Mouse (Mus musculus) embryonic facial prominence, embryonic 10.5 days (tissue): ENCODE measurements around the gene Prokr1. TPM values are rescaled to one million over a fixed set of nuclear protein-coding genes. Genes with fewer than 3 reads are reported as not detected.
A peak's percentile ranks its signal among the peaks of the same experiment; 100 is the strongest.

Experiments used
- DNase-seq: peaks from one replicate; pipeline ENCODE4 v3.0.0-alpha.2; 2017; ENCODE audit warnings: low spot score
- H3K27ac ChIP-seq: fragments of 300-500 bp; sonication (generic); replicated peaks from 2 replicates; pipeline ENCODE4 v1.5.1; 2016; ENCODE audit warnings: mild to moderate bottlenecking
- H3K27me3 ChIP-seq: fragments of 300-500 bp; sonication (generic); replicated peaks from 2 replicates; pipeline ENCODE4 v1.6.1; 2016; ENCODE audit warnings: low read depth, mild to moderate bottlenecking; ENCODE audit not compliant: poor library complexity, severe bottlenecking
- H3K36me3 ChIP-seq: fragments of 300-500 bp; sonication (generic); replicated peaks from 2 replicates; pipeline ENCODE4 v1.6.1; 2016; ENCODE audit warnings: mild to moderate bottlenecking, moderate library complexity
- H3K4me1 ChIP-seq: fragments of 300-500 bp; sonication (generic); 2 replicates; pipeline ENCODE4 v1.6.1; 2016
- H3K4me3 ChIP-seq: fragments of 300-500 bp; sonication (generic); 2 replicates; pipeline ENCODE4 v1.5.1; 2016; ENCODE audit warnings: mild to moderate bottlenecking, moderate library complexity
- H3K9me3 ChIP-seq: fragments of 300-500 bp; sonication (generic); 2 replicates; pipeline ENCODE4 v1.6.1; 2016; ENCODE audit warnings: mild to moderate bottlenecking
- WGBS: fragments of 180-500 bp; shearing (Covaris S2); methylation state at CpG from one replicate; pipeline ENCODE4 v1.1.7; 2016; 5-methylcytosine and 5-hydroxymethylcytosine counted together
- polyA plus RNA-seq: library from polyadenylated mRNA; unstranded; fragments of >200 nt; fragmentation: Nextera tagmentation; extraction: Ambion mirVana; gene quantifications from 2 replicates; pipeline ENCODE4 v1.2.1, GENCODE M21; 2016

Gene Prokr1
- polyA plus RNA-seq, 1 experiment from 2014 or later: 1.2 TPM

DNA sequence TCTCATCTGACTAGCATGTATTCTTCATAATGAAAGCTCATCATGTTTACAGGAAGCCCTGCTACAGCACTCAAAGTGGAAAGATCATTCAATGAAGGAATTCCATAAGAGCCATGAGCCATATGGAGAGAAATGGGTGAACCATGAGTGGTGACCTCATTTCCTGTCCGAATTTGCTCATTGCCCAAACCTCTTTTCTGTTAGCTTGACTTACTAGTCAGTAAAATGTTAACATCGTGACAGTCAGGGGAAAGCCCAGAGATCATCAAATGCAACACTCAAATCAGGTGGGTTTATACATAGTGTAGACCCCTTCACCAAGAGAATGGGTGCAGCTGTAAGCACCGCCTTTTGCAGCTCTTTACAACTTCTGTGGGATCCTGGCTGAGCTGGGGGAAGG lies 36.8 kb downstream of the Prokr1 start:
- Histone ChIP-seq H3K4me1 (no peaks in the 10 kb centered on the region), H3K9me3 (no peaks in the 10 kb centered on the region), H3K4me3 (no peak overlapping the region), H3K27me3 (no peaks in the 10 kb centered on the region), H3K27ac (no peak overlapping the region), H3K36me3 (no peaks in the 10 kb centered on the region)
- no peak for DNase-seq
- WGBS: 87% methylated on average over 3 of the region's 3 CpGs

DNA sequence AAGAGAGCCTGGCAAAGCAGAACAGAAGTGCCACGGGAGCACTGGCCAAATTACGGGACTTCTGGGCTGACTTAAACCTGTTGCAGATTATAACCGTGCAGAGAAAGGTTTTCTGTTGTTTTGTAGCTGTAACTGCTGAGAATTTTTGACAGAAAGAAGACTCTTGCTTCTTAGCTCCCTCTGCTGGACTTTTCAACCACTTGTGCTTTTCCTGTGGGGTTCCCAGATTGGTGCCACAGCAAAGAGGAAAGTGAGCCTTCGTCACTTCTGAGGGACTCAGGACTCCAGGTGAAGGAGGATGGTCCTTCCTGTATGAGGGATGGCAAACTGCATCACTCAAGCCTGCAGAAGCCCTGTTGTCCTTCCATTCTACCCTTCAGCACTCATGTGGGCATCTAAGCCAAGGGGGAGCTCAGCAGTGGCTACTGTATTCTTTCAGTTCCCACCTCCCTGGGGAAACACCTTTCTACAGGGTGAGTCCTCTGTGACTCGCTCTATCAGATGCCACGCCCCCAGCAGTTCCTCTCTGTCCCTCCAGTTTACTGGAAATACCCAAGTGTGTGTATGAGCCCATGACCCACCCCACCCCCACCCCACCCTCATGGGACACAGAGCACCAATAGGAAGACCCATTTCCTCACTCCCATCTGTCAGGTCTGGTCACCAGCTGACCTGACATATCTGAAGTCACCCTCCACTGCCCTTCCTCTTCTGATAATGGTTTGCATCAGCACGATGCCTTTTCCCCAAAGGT lies 38.3 kb downstream of the Prokr1 start:
- no peaks in the 10 kb centered on the region for H3K27me3 ChIP-seq

DNA sequence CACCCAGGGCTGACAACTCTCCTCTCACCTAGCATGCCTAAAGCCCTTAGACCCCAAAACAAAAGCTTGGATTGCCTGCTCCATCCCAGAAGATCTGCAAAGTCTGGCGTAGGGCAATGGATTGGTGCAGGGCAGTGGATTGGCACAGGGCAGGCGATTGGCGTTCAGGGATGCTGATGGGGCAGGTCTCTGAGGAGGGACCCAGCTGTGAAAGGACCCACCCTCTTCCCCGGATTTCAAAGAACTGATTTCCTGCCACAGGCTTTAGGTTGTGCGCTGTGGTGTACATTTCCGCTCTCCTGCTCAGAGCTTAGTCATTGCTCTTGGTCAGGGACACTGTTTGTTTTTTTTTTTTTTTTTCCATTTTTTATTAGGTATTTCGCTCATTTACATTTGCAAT lies 42.7 kb downstream of the Prokr1 start:
- WGBS: 84% methylated on average over 7 of the region's 7 CpGs
- no peak overlapping the region for H3K27ac ChIP-seq
- 0 out of 2 replicates have a peak, but pooled peaks cover 3% of the 10 kb centered on the region for H3K4me1 ChIP-seq
- peak; percentile 5 for DNase-seq
- no peaks in the 10 kb centered on the region for H3K27me3 ChIP-seq
- H3K9me3 ChIP-seq: peaks cover 11% of the 10 kb centered on the region
- H3K36me3 ChIP-seq: no peaks in the 10 kb centered on the region
- no peak overlapping the region for H3K4me3 ChIP-seq

More for the DNA sequence above, 38.3 kb downstream of the Prokr1 start:
- H3K4me3 ChIP-seq: no peak overlapping the region
- WGBS: 57% methylated on average over 7 of the region's 7 CpGs
- no peaks in the 10 kb centered on the region for H3K9me3 ChIP-seq
- no peak overlapping the region for H3K27ac ChIP-seq
- H3K4me1 ChIP-seq: no peaks in the 10 kb centered on the region
- DNase-seq: no peak
- no peaks in the 10 kb centered on the region for H3K36me3 ChIP-seq

DNA sequence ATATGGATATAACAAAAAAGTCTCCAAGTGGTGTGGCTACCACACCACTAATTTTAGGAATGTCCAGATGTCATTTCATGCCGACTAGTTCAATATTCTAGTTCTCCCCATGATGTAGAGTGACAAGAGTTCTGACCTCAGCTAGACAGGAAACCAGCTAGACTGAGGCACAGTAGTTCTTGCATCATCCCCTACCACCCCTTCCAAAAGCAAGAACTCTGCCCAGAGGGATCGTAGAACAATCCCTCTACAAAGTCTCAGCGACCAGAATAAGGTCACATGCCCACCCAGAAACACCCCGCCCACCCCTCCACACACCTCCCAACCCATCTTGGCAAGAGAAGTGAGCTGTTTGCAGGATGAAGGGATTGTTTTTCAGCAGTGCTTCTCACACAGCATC lies 43.1 kb downstream of the Prokr1 start:
- H3K4me1 ChIP-seq: 0 out of 2 replicates have a peak, but pooled peaks cover 3% of the 10 kb centered on the region
- no peaks in the 10 kb centered on the region for H3K36me3 ChIP-seq
- 86% methylated on average over 4 of the region's 4 CpGs for WGBS
- peak; percentile 5 for DNase-seq
- H3K4me3 ChIP-seq: no peak overlapping the region
- H3K27ac ChIP-seq: no peak overlapping the region
- H3K9me3 ChIP-seq: peaks cover 11% of the 10 kb centered on the region
- no peaks in the 10 kb centered on the region for H3K27me3 ChIP-seq

DNA sequence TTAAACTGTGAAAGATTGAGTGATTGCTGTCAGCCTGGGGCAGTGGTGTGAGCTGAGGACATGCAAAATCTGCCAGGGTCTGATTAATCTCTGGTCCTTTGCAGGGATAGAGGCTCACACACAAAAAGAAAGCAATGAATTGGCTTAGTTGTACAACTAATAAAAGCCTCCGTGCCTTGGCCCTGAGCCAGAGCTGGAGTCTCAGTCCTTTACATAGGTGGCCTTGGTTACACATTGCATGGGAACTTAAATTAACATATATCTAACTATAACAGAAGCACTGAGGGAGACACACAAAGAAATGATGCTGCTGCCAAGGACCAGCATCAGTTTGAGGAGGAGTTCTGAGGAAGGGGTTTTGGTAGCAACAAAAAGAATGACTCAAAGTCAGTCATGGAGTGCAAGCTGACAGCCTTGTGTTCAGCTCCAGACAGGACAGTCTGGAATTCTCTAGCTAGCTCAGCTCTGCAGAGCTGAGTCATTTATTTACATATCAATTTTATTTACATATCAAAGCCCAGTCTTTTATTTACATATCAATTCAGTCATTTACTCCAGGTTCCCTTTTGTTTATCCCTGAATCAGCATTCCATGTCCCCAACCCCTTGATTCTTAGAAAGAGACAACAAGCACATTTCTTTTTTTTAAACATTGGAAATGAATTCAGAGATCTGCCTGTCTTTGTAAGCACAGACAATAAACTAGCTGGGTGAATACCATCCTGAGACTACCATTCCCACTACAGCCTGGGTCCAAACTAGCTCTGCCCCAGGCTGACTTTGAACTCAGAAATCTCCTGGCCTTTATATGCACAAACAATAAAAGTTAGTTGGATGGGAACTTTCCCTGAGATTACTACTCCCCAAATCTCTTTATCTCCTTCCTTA lies 45.0 kb downstream of the Prokr1 start:
- Histone ChIP-seq H3K4me1 (peaks cover 8% of the 10 kb centered on the region), H3K9me3 (peaks cover 11% of the 10 kb centered on the region), H3K27ac (no peak overlapping the region), H3K27me3 (no peaks in the 10 kb centered on the region), H3K36me3 (no peaks in the 10 kb centered on the region), H3K4me3 (no peak overlapping the region)
- 58% methylated on average over 1 of the region's 1 CpGs for WGBS
- DNase-seq: no peak

DNA sequence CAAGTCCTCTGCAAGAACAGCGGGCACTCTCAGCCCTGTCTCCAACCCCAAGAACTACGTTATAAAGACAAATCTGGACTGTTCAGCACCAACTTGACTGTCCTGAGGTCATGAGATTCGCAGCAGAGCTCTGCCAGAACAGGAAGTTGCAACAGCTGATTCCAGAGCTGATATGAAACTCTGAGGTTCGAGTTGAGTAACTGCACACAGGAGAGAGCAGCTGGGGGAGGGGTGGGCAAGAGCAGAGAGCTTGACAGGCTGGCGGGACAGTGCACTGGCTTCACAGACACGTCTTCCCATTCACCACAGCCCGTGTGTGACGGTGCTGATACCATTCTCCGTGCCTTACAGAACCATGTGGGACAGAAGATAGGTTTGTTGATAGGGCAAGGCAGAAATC lies 48.5 kb downstream of the Prokr1 start:
- peaks cover 8% of the 10 kb centered on the region for H3K4me1 ChIP-seq
- no peaks in the 10 kb centered on the region for H3K36me3 ChIP-seq
- WGBS: 77% methylated on average over 9 of the region's 9 CpGs
- H3K9me3 ChIP-seq: peaks cover 11% of the 10 kb centered on the region
- DNase-seq: peak; percentile 35
- peak overlapping the region; percentile 35; the same call in 1 of the 2 replicates for H3K27ac ChIP-seq
- no peaks in the 10 kb centered on the region for H3K27me3 ChIP-seq
- no peak overlapping the region for H3K4me3 ChIP-seq

DNA sequence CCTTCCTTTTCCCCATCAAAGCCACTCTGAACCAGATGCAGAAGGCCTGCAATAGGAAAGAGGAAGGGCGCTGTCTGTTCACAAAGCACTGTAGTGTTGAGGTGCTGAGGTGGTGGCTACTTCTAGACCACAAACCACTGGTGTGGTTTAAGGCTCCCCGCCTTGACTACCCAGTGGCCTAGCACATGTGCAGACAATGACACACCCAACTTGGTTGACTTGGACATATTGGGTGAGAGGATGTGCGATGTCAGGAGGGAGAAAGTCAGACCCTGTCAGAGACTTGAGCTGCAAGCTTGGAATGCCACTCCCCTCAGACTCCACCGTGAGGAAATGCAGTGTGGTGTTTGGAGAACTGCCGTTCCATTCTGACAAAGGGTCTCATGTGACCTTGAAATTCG lies 49.4 kb downstream of the Prokr1 start:
- Histone ChIP-seq H3K36me3 (no peaks in the 10 kb centered on the region), H3K27me3 (no peaks in the 10 kb centered on the region), H3K4me1 (peaks cover 8% of the 10 kb centered on the region), H3K4me3 (no peak overlapping the region), H3K27ac (no peak overlapping the region), H3K9me3 (peaks cover 5% of the 10 kb centered on the region)
- no peak for DNase-seq
- WGBS: 88% methylated on average over 6 of the region's 6 CpGs

DNA sequence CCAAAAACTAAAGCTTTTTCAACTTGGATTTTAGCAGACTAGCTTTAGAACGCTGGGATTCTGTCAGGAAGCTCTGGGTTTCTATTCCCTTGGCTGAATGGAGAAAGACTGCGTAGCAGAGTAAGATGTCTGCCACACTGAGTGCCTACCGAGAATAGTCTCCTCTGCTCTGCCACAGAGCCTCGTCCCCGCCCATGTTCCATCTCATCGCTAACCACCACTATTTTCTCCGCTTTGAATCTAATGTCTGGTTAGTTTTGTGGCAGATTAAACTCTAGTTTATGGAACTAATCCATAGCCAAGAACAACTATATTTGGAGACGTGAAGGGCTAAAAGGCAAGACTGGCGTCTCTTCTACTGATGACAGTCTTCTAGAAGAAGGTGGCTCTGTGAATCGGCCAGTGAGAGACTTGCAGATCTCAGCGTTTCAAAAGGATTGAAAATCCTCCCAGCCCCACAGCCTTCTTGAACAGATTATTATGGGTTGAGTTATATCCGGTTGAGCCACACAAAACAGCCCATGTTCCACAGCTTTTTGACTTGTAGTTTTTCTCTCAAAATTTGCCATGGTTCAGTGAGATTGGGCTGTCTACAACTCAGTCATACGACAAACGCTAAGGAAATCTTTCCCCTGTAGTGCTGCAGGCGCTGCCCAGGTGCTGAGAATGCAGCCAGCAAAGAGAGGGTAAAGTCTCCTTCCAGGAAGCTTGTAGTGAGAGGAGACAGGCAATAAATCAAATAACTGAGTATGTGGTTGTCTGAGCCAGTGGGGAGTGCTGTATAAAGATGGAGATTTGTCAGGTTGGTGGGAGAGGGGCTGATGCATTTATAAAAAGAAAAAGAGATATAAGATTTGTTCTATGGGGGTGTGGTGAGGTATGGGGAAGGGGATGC lies 51.9 kb downstream of the Prokr1 start:
- H3K36me3 ChIP-seq: no peaks in the 10 kb centered on the region
- no peaks in the 10 kb centered on the region for H3K9me3 ChIP-seq
- DNase-seq: no peak
- 86% methylated on average over 15 of the region's 15 CpGs for WGBS
- no peak overlapping the region for H3K4me3 ChIP-seq
- peaks cover 6% of the 10 kb centered on the region for H3K4me1 ChIP-seq
- H3K27ac ChIP-seq: no peak overlapping the region
- no peaks in the 10 kb centered on the region for H3K27me3 ChIP-seq

DNA sequence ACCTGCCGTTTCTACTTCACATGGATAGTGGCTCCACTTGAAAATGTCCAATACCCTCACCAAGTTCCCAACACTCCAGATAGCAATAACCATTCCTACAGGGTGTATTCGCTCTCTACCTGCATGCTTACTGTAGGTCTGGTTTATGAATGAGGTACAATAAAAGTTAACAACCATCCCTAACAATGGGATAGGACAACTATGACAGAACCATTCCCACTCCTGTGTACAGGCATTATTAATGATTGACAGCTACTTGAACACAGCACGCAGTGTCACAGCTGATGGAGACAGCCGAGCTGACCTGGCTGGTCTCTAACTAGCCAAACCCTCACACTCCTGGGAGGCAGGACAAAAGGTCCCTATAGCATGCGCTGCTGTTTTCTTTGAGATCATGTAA lies 52.9 kb downstream of the Prokr1 start:
- H3K9me3 ChIP-seq: no peaks in the 10 kb centered on the region
- no peaks in the 10 kb centered on the region for H3K36me3 ChIP-seq
- 85% methylated on average over 5 of the region's 5 CpGs for WGBS
- no peaks in the 10 kb centered on the region for H3K27me3 ChIP-seq
- no peak overlapping the region for H3K4me3 ChIP-seq
- no peak for DNase-seq
- no peak overlapping the region for H3K27ac ChIP-seq
- H3K4me1 ChIP-seq: peaks cover 6% of the 10 kb centered on the region

DNA sequence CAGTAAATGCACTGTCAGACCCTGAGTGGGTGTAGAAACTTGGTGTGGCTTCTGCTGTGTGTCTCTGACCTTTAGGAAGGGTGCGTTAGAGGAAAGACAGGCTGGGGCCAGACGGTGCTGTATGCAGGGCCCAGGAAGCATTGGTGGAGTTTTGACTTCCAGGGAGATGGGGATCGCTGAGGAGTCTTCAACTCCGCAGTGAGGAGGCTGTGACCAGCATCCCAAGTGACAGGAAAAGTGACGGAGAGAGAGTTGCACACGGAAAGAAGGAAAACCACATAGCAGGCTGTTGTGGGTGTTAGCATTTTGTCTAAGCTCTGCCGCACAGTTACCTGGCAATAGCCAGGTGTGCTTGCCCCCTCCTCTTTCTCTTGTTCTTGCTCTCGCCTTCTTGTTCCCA lies 54.3 kb downstream of the Prokr1 start:
- H3K36me3 ChIP-seq: no peaks in the 10 kb centered on the region
- no peaks in the 10 kb centered on the region for H3K4me1 ChIP-seq
- H3K4me3 ChIP-seq: no peak overlapping the region
- no peaks in the 10 kb centered on the region for H3K9me3 ChIP-seq
- no peaks in the 10 kb centered on the region for H3K27me3 ChIP-seq
- no peak overlapping the region for H3K27ac ChIP-seq
- no peak for DNase-seq
- 71% methylated on average over 8 of the region's 8 CpGs for WGBS

DNA sequence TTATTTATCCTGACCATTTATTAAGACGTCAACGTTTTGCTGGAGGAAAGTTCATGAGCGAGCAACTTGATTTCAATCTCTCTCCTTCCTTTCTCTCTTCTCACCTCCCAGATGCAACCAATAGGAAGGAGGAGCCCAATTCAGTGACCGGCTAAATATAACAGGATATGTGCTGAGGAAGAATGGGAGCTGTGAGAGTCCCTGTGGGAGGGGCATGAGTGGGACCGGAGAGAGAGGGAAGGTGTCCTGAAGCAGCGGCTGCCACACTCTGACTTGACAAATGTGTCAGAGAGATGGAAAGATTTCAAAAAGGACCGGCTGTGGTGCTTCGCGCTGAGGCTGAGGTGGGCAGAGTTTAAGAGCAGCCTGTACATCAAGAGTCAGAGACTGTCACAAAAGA lies 54.9 kb downstream of the Prokr1 start:
- no peaks in the 10 kb centered on the region for H3K9me3 ChIP-seq
- H3K36me3 ChIP-seq: no peaks in the 10 kb centered on the region
- H3K27ac ChIP-seq: no peak overlapping the region
- no peak for DNase-seq
- no peak overlapping the region for H3K4me3 ChIP-seq
- H3K27me3 ChIP-seq: no peaks in the 10 kb centered on the region
- 79% methylated on average over 9 of the region's 9 CpGs for WGBS
- no peaks in the 10 kb centered on the region for H3K4me1 ChIP-seq

DNA sequence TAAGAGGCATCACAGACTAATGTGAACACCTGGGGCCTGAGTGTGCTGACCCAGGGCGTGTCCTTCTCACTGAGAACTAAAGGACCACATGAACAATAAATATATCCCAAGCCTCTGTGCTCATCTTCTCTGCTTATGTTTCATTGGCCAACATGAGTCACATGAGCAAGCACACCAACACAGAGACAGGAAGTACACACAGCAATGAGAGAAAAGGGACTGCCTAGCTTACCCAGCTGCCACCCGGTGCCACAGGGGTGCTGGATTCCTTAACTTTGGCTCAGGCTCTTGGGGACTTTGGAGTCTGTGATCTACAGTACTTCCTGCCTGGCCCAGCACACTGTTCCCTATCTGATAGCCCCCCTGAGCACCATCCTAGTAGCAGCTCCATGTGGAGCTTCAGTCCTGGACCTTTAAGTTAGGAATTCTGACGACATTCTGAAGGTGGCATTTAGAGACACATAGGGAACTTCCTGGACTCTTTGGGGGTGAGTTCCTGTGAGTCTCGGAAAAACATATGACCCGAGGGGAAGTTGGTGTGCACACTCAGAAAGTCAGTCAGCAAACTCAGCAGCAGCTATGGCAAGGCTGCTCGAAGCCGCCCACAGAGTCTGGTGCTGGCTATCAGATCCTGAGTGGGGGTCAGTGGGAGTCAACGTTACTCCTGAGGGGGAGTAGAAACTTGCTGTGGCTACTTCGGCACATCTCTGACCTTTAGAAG lies 55.5 kb downstream of the Prokr1 start:
- no peak overlapping the region for H3K27ac ChIP-seq
- WGBS: 80% methylated on average over 9 of the region's 9 CpGs
- H3K9me3 ChIP-seq: no peaks in the 10 kb centered on the region
- H3K4me1 ChIP-seq: no peaks in the 10 kb centered on the region
- H3K36me3 ChIP-seq: no peaks in the 10 kb centered on the region
- no peaks in the 10 kb centered on the region for H3K27me3 ChIP-seq
- no peak overlapping the region for H3K4me3 ChIP-seq
- DNase-seq: no peak
